Mouse (Mus musculus) C2C12 (cell line): ENCODE data around the gene Pmis2. TPM values are rescaled to one million over a fixed set of nuclear protein-coding genes. Genes with fewer than 3 reads are reported as not detected.

ENCODE experiments used
- H3K27me3 ChIP-seq: one replicate; pipeline ENCODE4 v1.6.1; 2011; ENCODE audit not compliant: control insufficient read depth, insufficient read depth, insufficient read length
- H3K36me3 ChIP-seq: one replicate; pipeline ENCODE4 v1.6.1; 2011; ENCODE audit not compliant: control insufficient read depth, insufficient read depth
- H3K4me3 ChIP-seq: one replicate; pipeline ENCODE4 v1.5.1; 2011; ENCODE audit warnings: mild to moderate bottlenecking, control low read depth; ENCODE audit not compliant: poor library complexity, insufficient read depth, severe bottlenecking
- H3K79me2 ChIP-seq: one replicate; pipeline ENCODE4 v1.6.1; 2011; ENCODE audit not compliant: control insufficient read depth, insufficient read depth
- H3K79me3 ChIP-seq: one replicate; pipeline ENCODE4 v1.6.1; 2011; ENCODE audit warnings: low read depth, control low read depth
- H3ac ChIP-seq: one replicate; pipeline ENCODE3; 2011; ENCODE audit warnings: low read depth; ENCODE audit not compliant: control insufficient read depth, insufficient read length
- CEBPB ChIP-seq: IDR thresholded peaks from one replicate; pipeline ENCODE4 v1.6.1; 2011; ENCODE audit warnings: low read depth, mild to moderate bottlenecking, control low read depth, moderate library complexity
- CTCF ChIP-seq: IDR thresholded peaks from one replicate; pipeline ENCODE4 v1.5.1; 2011; ENCODE audit not compliant: control insufficient read depth, insufficient read depth, insufficient read length
- FOSL1 ChIP-seq: IDR thresholded peaks from one replicate; pipeline ENCODE4 v1.8.0; 2011; ENCODE audit warnings: mild to moderate bottlenecking, low read length; ENCODE audit not compliant: poor library complexity, insufficient read depth, severe bottlenecking
- MAX ChIP-seq: IDR thresholded peaks from one replicate; pipeline ENCODE4 v1.6.1; 2011; ENCODE audit warnings: mild to moderate bottlenecking, control low read depth
- MYOD1 ChIP-seq: IDR thresholded peaks from one replicate; pipeline ENCODE4 v1.6.1; 2011; ENCODE audit warnings: low read depth; ENCODE audit not compliant: control insufficient read depth, insufficient read length
- MYOG ChIP-seq: IDR thresholded peaks from one replicate; pipeline ENCODE4 v1.6.1; 2011; ENCODE audit not compliant: control insufficient read depth, insufficient read length; ENCODE audit errors: extremely low read depth
- USF1 ChIP-seq: IDR thresholded peaks from one replicate; pipeline ENCODE4 v1.6.1; 2011; ENCODE audit warnings: low read depth, mild to moderate bottlenecking, control low read depth, moderate library complexity
- long read RNA-seq, 2 experiments: library from polyadenylated mRNA; unstranded; transcript quantifications; one replicate each; pipeline ENCODE4 v2.0.0; 2019 to 2020
- polyA plus RNA-seq: library from polyadenylated mRNA; unstranded; fragments of >200 nt; fragmentation: generic; extraction: Trizol; gene quantifications from one replicate; pipeline ENCODE4 v1.2.1, GENCODE M21; 2012; ENCODE audit warnings: missing spikeins

Pmis2 gene
- polyA plus RNA-seq = not detected
- long read RNA-seq, experiment 1 = 0 reads
- long read RNA-seq, experiment 2 = 0 reads

GRCm38 (mm10) chr7:30671480-30671879 is at the start of gene Pmis2:
TSS of gene Pmis2 (minus strand) at chr7:30671605.
- H3K79me3 ChIP-seq = no peaks in the 10 kb centered on the region
- no peak within 1 kb of the TSS for H3ac ChIP-seq
- no peaks in the 10 kb centered on the region for H3K79me2 ChIP-seq
- peaks cover 24% of the 10 kb centered on the region for H3K27me3 ChIP-seq
- no peak within 1 kb of the TSS for H3K4me3 ChIP-seq
- no peaks in the 10 kb centered on the region for H3K36me3 ChIP-seq
- TF ChIP-seq USF1 (no peak), MYOG (no peak), CTCF (no peak), FOSL1 (no peak), CEBPB (no peak), MAX (no peak), MYOD1 (no peak)

DNA sequence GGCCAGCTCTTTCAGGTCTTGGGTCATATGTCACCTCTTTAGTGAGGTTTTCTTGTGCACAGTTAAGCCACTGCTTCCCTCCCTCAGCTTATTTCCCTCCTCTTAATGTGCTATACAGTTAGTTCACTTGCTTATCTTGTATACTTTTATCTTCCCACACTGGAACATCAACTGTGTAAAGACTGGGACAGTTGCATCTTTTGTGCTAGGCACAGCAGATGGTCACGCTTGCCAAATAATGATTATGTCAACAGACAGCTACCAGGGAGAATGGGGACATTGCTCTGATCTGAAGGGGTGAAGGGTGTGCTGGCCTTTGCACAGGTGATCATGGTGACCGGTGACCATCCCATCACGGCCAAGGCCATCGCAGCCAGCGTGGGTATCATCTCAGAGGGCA is 48.3 kb upstream of the Pmis2 start:
- Histone ChIP-seq H3ac (no peak overlapping the region), H3K79me2 (no peaks in the 10 kb centered on the region), H3K4me3 (no peak overlapping the region), H3K79me3 (no peaks in the 10 kb centered on the region), H3K27me3 (peaks cover 62% of the 10 kb centered on the region), H3K36me3 (no peaks in the 10 kb centered on the region)
- TF ChIP-seq CEBPB (no peak), MYOG (no peak), CTCF (no peak), FOSL1 (no peak), MAX (no peak)

DNA sequence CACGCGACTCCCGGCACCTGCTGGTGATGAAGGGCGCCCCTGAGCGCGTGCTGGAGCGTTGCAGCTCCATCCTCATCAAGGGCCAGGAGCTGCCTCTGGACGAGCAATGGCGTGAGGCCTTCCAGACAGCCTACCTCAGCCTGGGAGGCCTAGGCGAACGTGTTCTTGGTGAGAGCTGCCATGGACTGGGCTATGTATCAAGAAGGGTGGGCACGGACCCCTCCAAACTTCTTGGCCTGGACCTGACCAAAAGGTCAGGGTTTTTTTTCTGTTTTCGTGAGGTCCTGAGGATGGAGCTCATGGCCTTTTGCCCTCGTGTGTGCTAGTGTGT is 46.3 kb upstream of the Pmis2 start:
- H3K36me3 ChIP-seq = no peaks in the 10 kb centered on the region
- TF ChIP-seq MYOD1 (no peak), MYOG (no peak), FOSL1 (no peak), CTCF (no peak), CEBPB (no peak), USF1 (no peak), MAX (no peak)
- no peak overlapping the region for H3K4me3 ChIP-seq

DNA sequence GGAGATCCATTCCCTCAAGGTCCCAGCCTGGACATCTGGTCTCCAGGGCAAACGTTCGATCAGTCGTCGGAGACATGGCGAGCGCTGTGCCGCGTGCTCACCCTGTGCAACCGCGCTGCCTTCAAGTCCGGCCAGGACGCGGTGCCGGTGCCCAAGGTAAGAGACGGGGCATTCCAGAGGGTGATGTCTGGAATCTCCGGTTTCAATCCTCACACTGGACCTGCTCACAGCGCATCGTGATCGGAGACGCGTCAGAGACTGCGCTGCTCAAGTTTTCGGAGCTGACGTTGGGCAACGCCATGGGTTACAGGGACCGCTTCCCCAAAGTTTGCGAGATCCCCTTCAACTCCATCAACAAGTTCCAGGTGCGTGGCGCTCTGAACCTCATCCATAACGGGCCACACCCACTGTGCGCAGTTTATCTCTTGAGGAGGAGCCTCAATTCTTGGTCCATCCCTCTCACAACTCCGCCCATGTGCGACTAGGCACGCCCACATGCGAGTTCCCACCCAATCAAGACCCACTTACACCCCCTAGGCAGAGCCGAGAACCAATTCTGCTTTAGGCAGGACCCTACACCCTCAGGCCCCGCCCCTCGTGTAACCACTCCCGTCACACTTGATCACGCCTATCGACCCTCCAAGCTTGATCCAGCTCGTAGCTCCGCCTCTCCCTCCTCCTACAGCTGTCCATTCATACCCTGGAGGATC is 45.8 kb upstream of the Pmis2 start:
- no peak overlapping the region for H3ac ChIP-seq
- no peak for TF ChIP-seq MYOD1
- no peak for TF ChIP-seq MYOG
- no peak for TF ChIP-seq MAX
- no peak for TF ChIP-seq CEBPB
- TF ChIP-seq CTCF = no peak
- TF ChIP-seq USF1 = no peak
- TF ChIP-seq FOSL1 = no peak
- H3K4me3 ChIP-seq = no peak overlapping the region
- H3K79me2 ChIP-seq = no peaks in the 10 kb centered on the region
- H3K36me3 ChIP-seq = no peaks in the 10 kb centered on the region
- H3K79me3 ChIP-seq = no peaks in the 10 kb centered on the region
- H3K27me3 ChIP-seq = peaks cover 72% of the 10 kb centered on the region

More for the DNA sequence above, 46.3 kb upstream of the Pmis2 start:
- Histone ChIP-seq H3K27me3 (peaks cover 76% of the 10 kb centered on the region), H3ac (no peak overlapping the region), H3K79me3 (no peaks in the 10 kb centered on the region), H3K79me2 (no peaks in the 10 kb centered on the region)

- Histone ChIP-seq H3ac (no peak within 1 kb of the TSS), H3K27me3 (peaks cover 58% of the 10 kb centered on the region), H3K4me3 (no peak within 1 kb of the TSS), H3K79me2 (no peaks in the 10 kb centered on the region), H3K79me3 (no peaks in the 10 kb centered on the region), H3K36me3 (no peaks in the 10 kb centered on the region)
- TF ChIP-seq MAX (no peak), FOSL1 (no peak), MYOD1 (no peak), CEBPB (no peak), MYOG (no peak), CTCF (no peak), USF1 (no peak)
Observed at GRCm38 (mm10) chr7:30711942-30712341, 40.5 kb upstream of the Pmis2 start, which contains the start of gene Atp4a. TSS of gene Atp4a (plus strand) at chr7:30712209.

DNA sequence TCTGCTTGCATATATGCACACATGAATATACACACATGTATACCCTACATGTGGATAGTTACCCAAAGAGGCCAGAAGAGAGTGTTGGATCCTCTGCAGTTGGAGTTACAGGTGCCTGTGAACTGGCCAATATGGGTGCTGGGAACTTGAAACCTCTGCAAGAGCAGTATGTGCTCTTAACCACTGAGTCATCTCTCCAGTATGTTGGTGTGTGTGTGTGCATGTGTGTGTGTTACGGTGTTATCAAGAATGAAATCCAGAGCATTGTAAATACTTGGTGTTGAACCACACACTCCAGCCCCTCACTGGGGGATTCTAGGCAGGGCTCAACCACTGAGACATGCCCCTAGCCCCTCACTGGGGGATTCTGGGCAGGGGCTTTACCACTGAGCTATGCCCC is 36.0 kb upstream of the Pmis2 start:
- Histone ChIP-seq H3K4me3 (no peak overlapping the region), H3K27me3 (peaks cover 25% of the 10 kb centered on the region), H3ac (no peak overlapping the region), H3K36me3 (no peaks in the 10 kb centered on the region), H3K79me3 (no peaks in the 10 kb centered on the region), H3K79me2 (no peaks in the 10 kb centered on the region)
- TF ChIP-seq CEBPB = no peak
- no peak for TF ChIP-seq USF1
- TF ChIP-seq MYOD1 = no peak
- TF ChIP-seq FOSL1 = no peak
- no peak for TF ChIP-seq CTCF
